Mouse (Mus musculus): Measurements from ENCODE around the gene Slc3a1.

GRCm38 (mm10) chr17:85086501-85086900 is 58.3 kb downstream of the Slc3a1 start:
- TF ChIP-seq CTCF (IDR thresholded peaks at IDR 0.05; ENCODE audit: low read depth, low read length) (no peak), TAL1 (conservative IDR thresholded peaks at IDR 0.05; ENCODE audit: low read depth, low read length) (no peak), POLR2AphosphoS5 (IDR thresholded peaks at IDR 0.05; ENCODE audit: insufficient replicate concordance, low read depth, low read length) (no peak)

Measured in G1E (cell line).